Mouse (Mus musculus): ENCODE measurements around the gene Zc3h12d. TPM values are rescaled to one million over a fixed set of nuclear protein-coding genes. Genes with fewer than 3 reads are reported as not detected.
A peak's percentile ranks its signal among the peaks of the same experiment; 100 is the strongest.

Zc3h12d gene
- total and polyA plus RNA-seq, 3 experiments: 11.8 to 28.0 (median 16.3) TPM

DNA sequence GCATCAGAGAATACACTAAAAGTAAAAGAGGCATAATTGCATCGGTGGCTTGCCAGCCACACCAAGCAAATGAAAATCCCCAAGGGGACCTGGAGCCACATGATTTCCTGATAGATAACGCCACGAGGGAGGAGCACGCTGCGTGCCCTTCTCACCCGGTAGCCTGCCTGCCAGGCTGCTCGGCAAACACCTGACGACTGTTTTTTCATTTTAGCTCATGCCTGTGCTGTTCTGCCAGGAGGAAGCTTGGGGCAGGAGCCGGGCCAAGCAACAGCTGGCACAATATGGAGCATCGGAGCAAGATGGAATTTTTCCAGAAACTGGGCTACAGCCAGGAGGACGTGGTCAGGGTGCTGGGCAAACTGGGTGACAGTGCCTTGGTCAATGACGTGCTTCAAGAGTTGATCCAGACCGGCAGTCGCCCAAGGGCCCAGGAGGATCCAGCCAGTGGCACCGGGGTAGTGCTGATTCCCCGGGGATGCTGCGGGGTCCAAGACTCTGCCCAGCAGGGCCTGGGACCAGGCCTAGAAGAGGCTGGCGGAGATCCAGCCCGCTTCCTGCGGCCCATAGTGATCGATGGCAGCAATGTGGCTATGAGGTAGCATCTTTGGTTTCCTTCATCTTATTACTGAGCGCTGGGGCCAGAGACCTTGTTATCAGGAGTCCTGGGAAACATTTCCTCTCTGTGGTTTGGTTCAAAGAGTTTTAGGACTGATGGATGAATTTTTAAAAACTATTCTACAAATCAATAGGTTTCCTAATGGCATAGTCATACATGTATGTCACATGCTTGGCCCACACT is 7.5 kb downstream of the Zc3h12d start:
- Histone ChIP-seq H3K4me1 (ENCODE audit: control insufficient read depth in 1 of 2, insufficient read depth in 2 of 2) (peaks cover 27 to 74% of the 10 kb centered on the region in 2 experiments), H3K4me3 (replicated peaks in 1 of 3; ENCODE audit: low read depth in 2 of 3, low read length in 2 of 3, poor library complexity in 1 of 3) (peak overlapping the region; percentile 58 to 63 (median 59))

DNA sequence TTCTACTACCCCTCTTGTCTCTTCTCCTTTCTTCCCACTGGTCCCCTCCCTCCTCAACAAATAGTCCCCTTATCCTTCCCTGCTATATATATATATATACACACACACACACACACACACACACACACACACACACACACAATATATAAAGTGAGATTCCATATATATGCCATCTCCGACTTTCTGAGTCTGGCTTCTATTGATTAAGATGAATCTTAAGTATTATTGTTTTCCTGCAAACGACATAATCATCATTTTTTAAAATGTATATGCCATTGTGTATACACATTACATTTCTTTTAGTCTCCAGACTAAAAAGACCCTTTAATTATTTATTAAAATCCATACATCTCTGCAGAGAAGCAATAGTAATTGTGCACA is 8.1 kb downstream of the Zc3h12d start:
- peaks cover 0 to 23% of the 10 kb centered on the region in 2 experiments for H3K36me3 ChIP-seq (replicated peaks in 1 of 2; ENCODE audit: control insufficient read depth in 1 of 2, insufficient read depth in 1 of 2, low read length in 1 of 2)
- TF ChIP-seq MYC (IDR thresholded peaks at IDR 0.05; ENCODE audit: low read depth, low read length) (0 out of 2 replicates have a peak, but pooled peaks have one; percentile 43), ELF1 (IDR thresholded peaks at IDR 0.05; ENCODE audit: low read depth, low read length) (no peak), CHD1 (IDR thresholded peaks at IDR 0.05; ENCODE audit: low read depth, low read length) (peak; percentile 91), MXI1 (IDR thresholded peaks at IDR 0.05; ENCODE audit: low read depth, low read length) (peak; percentile 36; the same call in 1 of the 2 replicates)
- no peaks in the 10 kb centered on the region for H3K27me3 ChIP-seq (replicated peaks)
- peaks cover 30 to 75% of the 10 kb centered on the region in 2 experiments for H3K4me1 ChIP-seq (ENCODE audit: control insufficient read depth in 1 of 2, insufficient read depth in 2 of 2)
- no peaks in the 10 kb centered on the region for H3K9me3 ChIP-seq (replicated peaks; ENCODE audit: low read length)
- peak overlapping the region; percentile 93 for H3K4me2 ChIP-seq (ENCODE audit: insufficient read depth, low read depth, poor library complexity, severe bottlenecking)
- dilution Hi-C loops (cut with MboI; ENCODE audit: extremely low pct_ligation_motif_present, extremely low pct_unique_long_range_greater_than_20kb, low sequenced_read_pairs) (no loop called here), in situ Hi-C loops (cut with MboI; ENCODE audit: low pct_ligation_motif_present, low pct_unique_long_range_greater_than_20kb, low sequenced_read_pairs) (loop anchor here (25.0 kb wide), 1 partner anchor 1122 kb away; no protein-coding TSS in a partner anchor)
- H3K27ac ChIP-seq (ENCODE audit: insufficient read depth, low read depth): no peak overlapping the region
- peak overlapping the region; percentile 67 for H3K9ac ChIP-seq (ENCODE audit: insufficient read depth, low read depth)
- H3K4me3 ChIP-seq (replicated peaks in 1 of 3; ENCODE audit: low read depth in 2 of 3, low read length in 2 of 3, poor library complexity in 1 of 3): peak overlapping the region; percentile 58 to 63 (median 59)
- DNase-seq (ENCODE audit: extremely low read depth): no peak
- H3K79me2 ChIP-seq (replicated peaks; ENCODE audit: control insufficient read depth, extremely low read depth, insufficient read depth, poor library complexity, severe bottlenecking): peaks cover 32% of the 10 kb centered on the region

More for the DNA sequence above, 7.5 kb downstream of the Zc3h12d start:
- in situ Hi-C loops (cut with MboI; ENCODE audit: low pct_ligation_motif_present, low pct_unique_long_range_greater_than_20kb, low sequenced_read_pairs): loop anchor here (25.0 kb wide), 1 partner anchor 1123 kb away; no protein-coding TSS in a partner anchor
- Histone ChIP-seq H3K9me3 (replicated peaks; ENCODE audit: low read length) (no peaks in the 10 kb centered on the region), H3K27me3 (replicated peaks) (no peaks in the 10 kb centered on the region), H3K27ac (ENCODE audit: insufficient read depth, low read depth) (peak overlapping the region; percentile 83), H3K9ac (ENCODE audit: insufficient read depth, low read depth) (peak overlapping the region; percentile 65), H3K36me3 (replicated peaks in 1 of 2; ENCODE audit: control insufficient read depth in 1 of 2, insufficient read depth in 1 of 2, low read length in 1 of 2) (peaks cover 0 to 19% of the 10 kb centered on the region in 2 experiments), H3K79me2 (replicated peaks; ENCODE audit: control insufficient read depth, extremely low read depth, insufficient read depth, poor library complexity, severe bottlenecking) (peaks cover 27% of the 10 kb centered on the region), H3K4me2 (ENCODE audit: insufficient read depth, low read depth, poor library complexity, severe bottlenecking) (peak overlapping the region; percentile 75)
- dilution Hi-C loops (cut with MboI; ENCODE audit: extremely low pct_ligation_motif_present, extremely low pct_unique_long_range_greater_than_20kb, low sequenced_read_pairs): no loop called here
- peak; percentile 81 for DNase-seq (ENCODE audit: extremely low read depth)
- TF ChIP-seq POLR2A (IDR thresholded peaks at IDR 0.05; ENCODE audit: low read depth, low read length) (peak; percentile 60; the same call in 1 of the 2 replicates), USF2 (conservative IDR thresholded peaks at IDR 0.05; ENCODE audit: low read depth, low read length) (no peak), ELF1 (IDR thresholded peaks at IDR 0.05; ENCODE audit: low read depth, low read length) (peak; percentile 30; the same call in 1 of the 2 replicates), BHLHE40 (IDR thresholded peaks at IDR 0.05; ENCODE audit: low read depth, low read length) (peak; percentile 80), MAX (IDR thresholded peaks at IDR 0.05; ENCODE audit: low read length) (peak; percentile 92), MEF2A (IDR thresholded peaks at IDR 0.05; ENCODE audit: borderline replicate concordance, low read depth, low read length) (no peak), MYC (IDR thresholded peaks at IDR 0.05; ENCODE audit: low read depth, low read length) (peak; percentile 91), IRF4 (IDR thresholded peaks at IDR 0.05; ENCODE audit: low read depth, low read length) (0 out of 2 replicates have a peak, but pooled peaks have one; percentile 22), TBP (conservative IDR thresholded peaks at IDR 0.05; ENCODE audit: low read depth, low read length) (peak; percentile 67), MXI1 (IDR thresholded peaks at IDR 0.05; ENCODE audit: low read depth, low read length) (peak; percentile 86), MAFK (IDR thresholded peaks at IDR 0.05; ENCODE audit: insufficient replicate concordance, low read length) (no peak), USF1 (IDR thresholded peaks at IDR 0.05; ENCODE audit: low read depth, low read length) (peak; percentile 47; the same call in 1 of the 2 replicates), TCF12 (IDR thresholded peaks at IDR 0.05; ENCODE audit: low read depth, low read length) (peak; percentile 63; the same call in 1 of the 2 replicates), ETS1 (conservative IDR thresholded peaks at IDR 0.05; ENCODE audit: low read depth, low read length) (peak; percentile 69), NELFE (IDR thresholded peaks at IDR 0.05; ENCODE audit: low read depth, low read length) (peak; percentile 60; the same call in 1 of the 2 replicates)
